Mouse (Mus musculus): ENCODE measurements around the gene Sdhc.
"Not testable (repeated sequence)": the region's sequence is repeated elsewhere in the genome, so short reads cannot be mapped to it uniquely, and the experiment has no call there.

Gene Sdhc

DNA sequence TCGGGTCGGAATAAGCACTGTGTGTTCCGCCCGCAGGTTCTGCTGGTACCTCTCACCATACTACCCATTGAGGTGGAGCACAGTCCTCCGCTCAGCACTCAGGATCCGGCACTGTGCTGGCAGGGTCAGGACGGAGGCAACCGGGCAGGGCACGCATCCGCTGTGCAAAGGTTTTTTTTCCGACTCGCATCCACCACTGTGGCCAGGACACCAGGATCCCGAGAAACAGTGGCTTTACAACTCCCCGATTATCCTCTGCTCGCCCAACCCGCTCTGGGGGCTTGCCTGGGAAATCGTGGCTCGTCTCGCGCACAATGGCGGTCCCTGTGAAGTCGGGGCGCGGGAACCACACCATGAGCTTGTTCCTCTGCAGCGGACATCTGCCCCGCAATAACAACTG is 64.7 kb downstream of the Sdhc start:
- in situ Hi-C loops (cut with MseI, MboI): no loop called here

DNA sequence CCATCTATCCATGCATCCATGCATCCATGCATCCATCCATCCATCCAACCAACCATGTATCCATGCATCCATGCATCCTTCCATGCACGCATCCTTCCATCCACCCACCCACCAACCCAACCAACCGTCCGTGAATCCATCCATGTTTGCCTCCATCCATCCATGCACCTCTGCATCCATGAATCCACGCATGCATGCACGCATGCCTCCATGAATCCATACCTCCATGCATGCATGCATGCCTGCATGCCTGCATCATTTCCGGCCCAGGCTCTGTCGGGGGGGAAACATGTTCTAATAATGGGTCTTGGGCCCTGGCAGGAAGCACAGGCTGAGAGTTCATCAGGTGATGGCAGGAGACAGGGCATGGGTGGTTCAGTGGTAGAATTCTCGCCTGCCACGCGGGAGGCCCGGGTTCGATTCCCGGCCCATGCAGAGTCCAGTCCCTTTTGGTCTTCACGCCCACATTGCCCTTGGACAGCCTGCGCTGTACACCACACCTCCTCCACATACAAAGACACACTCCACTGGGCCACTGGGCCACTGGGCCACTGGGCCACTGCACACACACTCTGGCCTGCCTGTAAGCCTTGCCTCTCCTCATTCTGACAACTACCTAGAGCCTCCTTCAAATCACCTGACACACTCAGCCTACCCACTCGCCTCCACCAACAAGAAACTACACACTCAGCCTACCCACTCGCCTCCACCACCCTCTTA is 68.7 kb downstream of the Sdhc start:
- in situ Hi-C loops (cut with MseI, MboI): not testable (repeated sequence)

DNA sequence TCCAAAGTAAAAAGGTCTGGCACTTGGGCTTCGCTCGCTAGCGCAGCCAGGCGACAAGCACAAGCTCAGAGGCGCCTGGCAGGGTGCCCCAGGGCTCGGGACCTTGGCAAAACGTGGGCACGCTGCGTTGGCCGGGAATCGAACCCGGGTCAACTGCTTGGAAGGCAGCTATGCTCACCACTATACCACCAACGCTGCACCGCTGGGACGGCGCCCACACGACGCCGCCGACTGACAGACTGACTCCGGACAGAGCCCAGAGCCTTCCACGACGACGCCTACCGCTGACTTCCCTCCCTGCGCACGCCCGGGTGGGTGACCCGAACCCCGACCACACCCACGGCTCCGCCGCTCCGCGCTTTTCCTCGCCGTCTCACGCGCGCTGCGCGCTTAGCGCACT is 70.6 kb downstream of the Sdhc start:
- in situ Hi-C loops (cut with MseI, MboI): not testable (repeated sequence)

DNA sequence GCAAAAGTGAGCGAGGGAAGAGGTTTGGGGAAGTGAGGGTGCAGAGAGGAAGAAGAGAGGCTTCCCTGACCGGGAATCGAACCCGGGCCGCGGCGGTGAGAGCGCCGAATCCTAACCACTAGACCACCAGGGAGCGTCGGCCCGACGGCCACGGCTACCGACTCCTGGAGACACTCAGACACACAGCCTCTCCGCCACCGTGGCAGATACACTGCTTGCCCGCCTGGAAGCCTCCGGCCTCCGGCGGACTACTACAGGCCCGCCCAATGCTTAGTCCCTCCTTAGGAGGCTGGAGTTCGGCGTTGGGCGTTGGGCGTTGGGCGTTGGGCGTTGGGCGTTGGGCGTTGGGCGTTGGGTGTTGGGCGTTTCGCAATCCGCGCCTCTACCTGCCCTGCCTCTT is 71.1 kb downstream of the Sdhc start:
- in situ Hi-C loops (cut with MseI, MboI): not testable (repeated sequence)

- in situ Hi-C loops (cut with MseI, MboI): not testable (repeated sequence)
These were observed 72.0 kb downstream of the Sdhc start for GRCm38 (mm10) chr1:171078419-171078818.

GRCm38 (mm10) chr1:171077955-171078354 is 72.4 kb downstream of the Sdhc start:
- in situ Hi-C loops (cut with MseI, MboI): not testable (repeated sequence)

DNA sequence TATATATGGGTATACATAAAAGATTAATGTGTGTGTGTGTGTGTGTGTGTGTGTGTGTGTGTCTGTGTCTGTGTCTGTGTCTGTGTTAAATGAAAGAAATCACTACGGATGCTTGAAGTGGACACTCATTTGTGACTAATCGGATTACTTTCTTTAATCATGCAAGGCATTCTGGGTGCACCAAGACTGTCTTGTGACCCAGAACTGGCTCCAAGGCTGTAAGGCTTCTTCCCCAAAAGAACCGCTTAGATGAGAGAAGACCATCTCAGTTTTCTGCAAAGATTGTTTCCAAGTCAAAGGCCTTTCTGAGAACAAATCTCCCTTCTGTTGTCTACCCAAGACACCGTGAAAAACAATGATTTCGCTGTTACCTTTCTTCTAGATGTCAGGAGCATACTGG is 73.2 kb downstream of the Sdhc start:
- in situ Hi-C loops (cut with MseI, MboI): not testable (repeated sequence)
